Mouse (Mus musculus): Measurements from ENCODE around the gene Pitx1.

DNA sequence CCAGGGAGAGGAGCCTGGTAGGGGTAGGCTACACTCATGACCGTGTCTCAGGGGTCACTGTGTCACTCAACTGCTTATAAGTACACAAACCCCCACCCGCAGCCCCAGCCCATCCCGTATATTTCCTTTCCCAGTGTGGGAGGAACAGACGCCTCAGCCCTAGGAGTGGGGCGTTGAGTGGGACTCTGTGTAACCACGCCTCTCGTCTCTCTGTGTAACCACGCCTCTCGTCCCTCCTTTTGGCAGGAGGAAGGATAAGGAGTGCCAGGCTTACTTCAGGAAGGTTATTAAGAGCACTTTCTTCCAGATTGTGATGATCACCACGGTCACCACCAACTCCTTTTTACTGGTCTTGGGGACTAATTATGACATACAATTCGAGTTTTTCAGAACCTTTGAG is 49.9 kb downstream of the Pitx1 start:
- TF ChIP-seq CTCF (IDR thresholded peaks at IDR 0.05; ENCODE audit: low read depth), result no peak
- TF ChIP-seq EP300 (IDR thresholded peaks at IDR 0.05; ENCODE audit: low read depth), result no peak

Measured in heart, postnatal 0 days (tissue).